Mouse (Mus musculus): Measurements from ENCODE around the gene Pdgfb. TPM values are rescaled to one million over a fixed set of nuclear protein-coding genes. Genes with fewer than 3 reads are reported as not detected.

The Pdgfb gene
- total and polyA plus RNA-seq, 3 experiments, result 0.23 to 0.72 TPM; not detected in 1

DNA sequence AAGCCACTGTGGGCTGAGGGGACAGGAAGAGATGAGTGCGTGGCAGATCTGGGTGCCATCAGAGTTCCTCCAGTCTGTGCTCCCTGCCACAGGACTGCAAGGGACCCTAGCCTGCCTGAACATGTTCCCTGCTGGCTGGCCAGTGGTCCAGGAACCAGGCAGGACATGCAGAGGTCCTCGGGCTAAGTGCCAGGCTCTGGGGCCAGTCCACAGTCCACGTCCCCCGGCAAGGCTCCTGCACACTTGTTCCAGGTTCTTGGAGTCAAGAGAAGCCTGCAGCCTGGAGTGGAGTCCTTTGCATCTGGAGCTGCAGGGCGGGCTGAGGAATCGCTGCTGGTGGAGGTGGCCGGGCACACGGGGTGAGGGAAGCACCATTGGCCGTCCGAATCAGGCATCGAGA is 18.0 kb downstream of the Pdgfb start:
- no peak for TF ChIP-seq ELF1 (IDR thresholded peaks at IDR 0.05; ENCODE audit: low read depth, low read length)
- no peak for TF ChIP-seq ZC3H11A (IDR thresholded peaks at IDR 0.05; ENCODE audit: low read depth, low read length)
- no peak for TF ChIP-seq MAX (IDR thresholded peaks at IDR 0.05; ENCODE audit: low read length)
- no peak for TF ChIP-seq BHLHE40 (IDR thresholded peaks at IDR 0.05; ENCODE audit: borderline replicate concordance, low read depth, low read length)
- no peak for TF ChIP-seq EP300 (IDR thresholded peaks at IDR 0.05; ENCODE audit: low read depth in 1 of 2, low read length in 2 of 2)
- TF ChIP-seq TCF12 (IDR thresholded peaks at IDR 0.05; ENCODE audit: low read depth, low read length), result no peak
- TF ChIP-seq NRF1 (IDR thresholded peaks at IDR 0.05; ENCODE audit: insufficient read depth, low read depth, low read length, poor library complexity, severe bottlenecking), result no peak
- no peak for TF ChIP-seq E2F4 (IDR thresholded peaks at IDR 0.05; ENCODE audit: borderline replicate concordance, low read depth, low read length)
- no peak for TF ChIP-seq POLR2A (IDR thresholded peaks at IDR 0.05; ENCODE audit: control insufficient read depth in 1 of 2, insufficient read depth in 1 of 2, low read depth in 1 of 2, low read length in 2 of 2, poor library complexity in 1 of 2)
- TF ChIP-seq NELFE (IDR thresholded peaks at IDR 0.05; ENCODE audit: low read depth, low read length), result no peak
- no peak for TF ChIP-seq USF2 (IDR thresholded peaks at IDR 0.05; ENCODE audit: borderline replicate concordance in 1 of 2, insufficient read depth in 1 of 2, low read depth in 1 of 2, low read length in 2 of 2)
- H3K36me3 ChIP-seq (ENCODE audit: control insufficient read depth in 1 of 2, insufficient read depth in 2 of 2, low read length in 2 of 2), result no peaks in the 10 kb centered on the region

DNA sequence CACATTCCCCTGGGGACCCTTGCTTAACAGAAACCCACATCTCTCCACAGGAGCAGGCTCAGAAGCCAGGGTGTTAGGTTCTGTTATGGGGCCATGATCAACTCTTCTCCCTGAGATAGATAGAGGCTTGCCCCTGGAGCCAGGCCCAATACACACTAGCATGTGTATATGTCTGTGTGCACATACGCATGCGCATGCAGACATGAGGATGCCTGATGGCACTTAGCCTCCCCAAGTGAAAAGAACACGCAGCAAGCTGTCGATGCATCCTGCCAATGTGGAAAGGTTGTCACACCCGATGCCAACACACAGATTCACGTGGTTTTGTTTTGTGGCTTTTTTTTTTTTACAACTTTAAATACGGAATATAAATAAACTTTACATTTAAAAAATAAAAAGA is 19.2 kb downstream of the Pdgfb start:
- DNase-seq (ENCODE audit: low read depth, low spot score), result no peak
- no peak overlapping the region for H3K4me3 ChIP-seq (ENCODE audit: control insufficient read depth in 1 of 2, insufficient read depth in 1 of 2, low read depth in 2 of 2, low read length in 2 of 2)
- H3K79me2 ChIP-seq (ENCODE audit: control insufficient read depth, insufficient read depth, low read length, poor library complexity), result no peaks in the 10 kb centered on the region
- no peaks in the 10 kb centered on the region for H3K36me3 ChIP-seq (ENCODE audit: control insufficient read depth in 1 of 2, insufficient read depth in 2 of 2, low read length in 2 of 2)
- TF ChIP-seq ELF1 (IDR thresholded peaks at IDR 0.05; ENCODE audit: low read depth, low read length) (no peak), MAZ (IDR thresholded peaks at IDR 0.05; ENCODE audit: low read depth, low read length) (no peak)
- H3K27me3 ChIP-seq (ENCODE audit: control insufficient read depth in 1 of 2, insufficient read depth in 2 of 2, low read length in 2 of 2), result no peaks in the 10 kb centered on the region; a peak in 1 of 4 replicates
- no peak overlapping the region for H3K27ac ChIP-seq (ENCODE audit: control insufficient read depth, low read depth, low read length)
- H3K9ac ChIP-seq (ENCODE audit: control insufficient read depth, low read depth, low read length, poor library complexity, severe bottlenecking), result no peak overlapping the region
- H3K9me3 ChIP-seq (replicated peaks; ENCODE audit: insufficient read depth, low read length), result no peaks in the 10 kb centered on the region
- H3K4me1 ChIP-seq (ENCODE audit: control insufficient read depth in 1 of 2, insufficient read depth in 2 of 2, low read length in 2 of 2), result no peaks in the 10 kb centered on the region

More for the DNA sequence above, 18.0 kb downstream of the Pdgfb start:
- Histone ChIP-seq H3K27me3 (ENCODE audit: control insufficient read depth in 1 of 2, insufficient read depth in 2 of 2, low read length in 2 of 2) (no peaks in the 10 kb centered on the region; a peak in 1 of 4 replicates), H3K27ac (ENCODE audit: control insufficient read depth, low read depth, low read length) (no peak overlapping the region), H3K4me1 (ENCODE audit: control insufficient read depth in 1 of 2, insufficient read depth in 2 of 2, low read length in 2 of 2) (peaks cover 0 to 3% of the 10 kb centered on the region in 2 experiments; a peak in 1 of 4 replicates), H3K9me3 (replicated peaks; ENCODE audit: insufficient read depth, low read length) (no peaks in the 10 kb centered on the region), H3K4me3 (ENCODE audit: control insufficient read depth in 1 of 2, insufficient read depth in 1 of 2, low read depth in 2 of 2, low read length in 2 of 2) (no peak overlapping the region), H3K9ac (ENCODE audit: control insufficient read depth, low read depth, low read length, poor library complexity, severe bottlenecking) (no peak overlapping the region), H3K79me2 (ENCODE audit: control insufficient read depth, insufficient read depth, low read length, poor library complexity) (no peaks in the 10 kb centered on the region)
- no peak for DNase-seq (ENCODE audit: low read depth, low spot score)

DNA sequence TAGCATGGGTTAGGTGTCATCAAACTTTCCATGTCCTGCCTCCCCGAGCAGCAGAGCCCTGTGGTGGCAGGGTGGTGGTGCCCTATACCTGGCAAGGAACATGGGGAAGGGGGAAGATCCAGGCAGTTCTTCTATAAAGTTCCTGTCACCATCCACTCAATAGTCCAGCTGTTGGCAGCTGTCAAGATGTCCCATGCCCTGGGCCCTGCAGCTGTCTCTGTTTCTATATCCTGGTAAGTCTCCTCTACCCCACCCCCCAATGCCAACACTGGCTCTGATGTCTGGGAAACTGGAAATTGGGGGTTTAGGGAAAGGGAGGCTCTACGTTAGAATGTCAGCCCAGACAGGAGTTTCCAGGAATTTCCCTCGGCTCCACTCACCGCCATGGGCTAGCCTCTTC is 20.2 kb downstream of the Pdgfb start:
- no peaks in the 10 kb centered on the region for H3K9me3 ChIP-seq (replicated peaks; ENCODE audit: insufficient read depth, low read length)
- H3K9ac ChIP-seq (ENCODE audit: control insufficient read depth, low read depth, low read length, poor library complexity, severe bottlenecking), result no peak overlapping the region
- no peak overlapping the region for H3K4me3 ChIP-seq (ENCODE audit: control insufficient read depth in 1 of 2, insufficient read depth in 1 of 2, low read depth in 2 of 2, low read length in 2 of 2)
- H3K27ac ChIP-seq (ENCODE audit: control insufficient read depth, low read depth, low read length), result no peak overlapping the region
- DNase-seq (ENCODE audit: low read depth, low spot score), result no peak
- H3K36me3 ChIP-seq (ENCODE audit: control insufficient read depth in 1 of 2, insufficient read depth in 2 of 2, low read length in 2 of 2), result no peaks in the 10 kb centered on the region
- H3K27me3 ChIP-seq (ENCODE audit: control insufficient read depth in 1 of 2, insufficient read depth in 2 of 2, low read length in 2 of 2), result no peaks in the 10 kb centered on the region; a peak in 1 of 4 replicates
- no peaks in the 10 kb centered on the region for H3K79me2 ChIP-seq (ENCODE audit: control insufficient read depth, insufficient read depth, low read length, poor library complexity)
- no peaks in the 10 kb centered on the region for H3K4me1 ChIP-seq (ENCODE audit: control insufficient read depth in 1 of 2, insufficient read depth in 2 of 2, low read length in 2 of 2)
- no peak for TF ChIP-seq MYB (IDR thresholded peaks at IDR 0.05; ENCODE audit: low read depth, low read length)
- no peak for TF ChIP-seq HCFC1 (IDR thresholded peaks at IDR 0.05; ENCODE audit: low read depth, low read length)
- TF ChIP-seq EP300 (IDR thresholded peaks at IDR 0.05; ENCODE audit: low read depth in 1 of 2, low read length in 2 of 2), result no peak
- TF ChIP-seq POLR2AphosphoS5 (IDR thresholded peaks at IDR 0.05; ENCODE audit: borderline replicate concordance, low read depth, low read length), result no peak
- TF ChIP-seq TBP (IDR thresholded peaks at IDR 0.05; ENCODE audit: low read depth, low read length), result no peak
- TF ChIP-seq MAX (IDR thresholded peaks at IDR 0.05; ENCODE audit: low read length), result no peak
- no peak for TF ChIP-seq GATA1 (IDR thresholded peaks at IDR 0.05; ENCODE audit: low read depth, low read length)
- no peak for TF ChIP-seq E2F4 (IDR thresholded peaks at IDR 0.05; ENCODE audit: borderline replicate concordance, low read depth, low read length)
- no peak for TF ChIP-seq KAT2A (conservative IDR thresholded peaks at IDR 0.05; ENCODE audit: low read depth, low read length)
- no peak for TF ChIP-seq CTCF (IDR thresholded peaks at IDR 0.05 in 2 of 3, conservative IDR thresholded peaks at IDR 0.05 in 1 of 3; ENCODE audit: control insufficient read depth in 1 of 3, insufficient read depth in 1 of 3, low read depth in 2 of 3, low read length in 3 of 3, poor library complexity in 1 of 3, severe bottlenecking in 1 of 3)
- TF ChIP-seq CHD1 (IDR thresholded peaks at IDR 0.05; ENCODE audit: low read depth, low read length), result no peak
- TF ChIP-seq SMC3 (IDR thresholded peaks at IDR 0.05; ENCODE audit: low read depth, low read length), result no peak
- no peak for TF ChIP-seq JUND (IDR thresholded peaks at IDR 0.05; ENCODE audit: low read depth, low read length)
- TF ChIP-seq ZMIZ1 (IDR thresholded peaks at IDR 0.05; ENCODE audit: low read depth, low read length), result no peak
- no peak for TF ChIP-seq ZNF384 (IDR thresholded peaks at IDR 0.05; ENCODE audit: low read depth, low read length)
- TF ChIP-seq MAZ (IDR thresholded peaks at IDR 0.05; ENCODE audit: low read depth, low read length), result no peak

All from MEL (cell line).